ENCODE assay signal across 8 mouse cellular contexts in genomic region chr16:4560145-4560952, GRCm38 (mm10). TPM values are rescaled to one million over a fixed set of nuclear protein-coding genes. Genes with fewer than 3 reads are reported as not detected.
A peak's percentile ranks its signal among the peaks of the same experiment; 100 is the strongest.
DNase-seq lines count a peak whose midpoint lies in the region; ATAC-seq and TF ChIP-seq lines count a peak whose summit lies in the region.

No protein-coding gene starts in this region.

- TF ChIP-seq POLR2A in ES-Bruce4 (IDR thresholded peaks at IDR 0.05; ENCODE audit: insufficient read depth, low read length): peak; percentile 46

- TF ChIP-seq CTCF in ES-Bruce4 (IDR thresholded peaks at IDR 0.05; ENCODE audit: low read depth, low read length): peak; percentile 71
- TF ChIP-seq CTCF in heart, postnatal 0 days (IDR thresholded peaks at IDR 0.05; ENCODE audit: low read depth): peak; percentile 59
- TF ChIP-seq CTCF in liver, postnatal 0 days (IDR thresholded peaks at IDR 0.05; ENCODE audit: low read depth): peak; percentile 80

- peak; percentile 65; the same call in 1 of the 2 replicates for TF ChIP-seq EP300 in ES-Bruce4 (IDR thresholded peaks at IDR 0.05; ENCODE audit: insufficient read depth, low read depth, low read length)
- 0 out of 2 replicates have a peak, but pooled peaks have one; percentile 38 for TF ChIP-seq EP300 in heart, postnatal 0 days (IDR thresholded peaks at IDR 0.05; ENCODE audit: low read depth)
- TF ChIP-seq EP300 in liver, postnatal 0 days (IDR thresholded peaks at IDR 0.05; ENCODE audit: low read depth): no peak

- DNase-seq in c-Kit-positive CD71-negative TER-119-negative erythroid progenitor cells, embryonic 14.5 days (ENCODE audit: low read depth): peak; percentile 63
- DNase-seq in forebrain, embryonic 10.5 days (ENCODE audit: extremely low spot score, low spot score): peak; percentile 75
- no peak for DNase-seq in heart, postnatal 0 days (ENCODE audit: low spot score)
- peak; percentile 86 to 88 for DNase-seq in kidney, postnatal 25 days
- peak; percentile 78 for DNase-seq in liver, postnatal 0 days
- DNase-seq in testis, postnatal 10 days (ENCODE audit: low spot score): peak; percentile 84

- 2% methylated on average over 43 of the region's 43 CpGs for WGBS in forebrain, embryonic 10.5 days
- 2% methylated on average over 40 of the region's 43 CpGs for WGBS in heart, postnatal 0 days
- WGBS in liver, postnatal 0 days (ENCODE audit: insufficient replicate concordance): 1% methylated on average over 41 of the region's 43 CpGs
- WGBS in neural tube, embryonic 12.5 days: 1% methylated on average over 43 of the region's 43 CpGs

- no peaks in the 10 kb centered on the region for H3K9me3 ChIP-seq in ES-Bruce4 (replicated peaks; ENCODE audit: control insufficient read depth, insufficient read depth, low read length, poor library complexity, severe bottlenecking)
- no peaks in the 10 kb centered on the region; the same call in 1 of the 2 replicates for H3K9me3 ChIP-seq in forebrain, embryonic 10.5 days
- H3K9me3 ChIP-seq in heart, postnatal 0 days (replicated peaks; ENCODE audit: control insufficient read depth, low read length): no peaks in the 10 kb centered on the region
- H3K9me3 ChIP-seq in liver, postnatal 0 days (ENCODE audit: low read length): no peaks in the 10 kb centered on the region
- H3K9me3 ChIP-seq in neural tube, embryonic 12.5 days: no peaks in the 10 kb centered on the region

- H3K27ac ChIP-seq in ES-Bruce4 (ENCODE audit: insufficient read depth, low read length): peak overlapping the region; percentile 60
- peak overlapping the region; percentile 98 for H3K27ac ChIP-seq in forebrain, embryonic 10.5 days
- H3K27ac ChIP-seq in heart, postnatal 0 days (ENCODE audit: low read depth): peak overlapping the region; percentile 78
- peak overlapping the region; percentile 94 for H3K27ac ChIP-seq in liver, postnatal 0 days (ENCODE audit: low read depth)
- H3K27ac ChIP-seq in neural tube, embryonic 12.5 days: peak overlapping the region; percentile 32; the same call in 1 of the 2 replicates

- peak; percentile 8; the same call in 1 of the 2 replicates for ATAC-seq in heart, postnatal 0 days (ENCODE audit: insufficient read depth, low read depth)
- peak; percentile 11 for ATAC-seq in liver, postnatal 0 days
- ATAC-seq in neural tube, embryonic 12.5 days (ENCODE audit: low FRiP score, low read depth): peak; percentile 23

- no peaks in the 10 kb centered on the region for H3K27me3 ChIP-seq in ES-Bruce4 (ENCODE audit: control insufficient read depth, insufficient read depth, low read length, poor library complexity, severe bottlenecking)
- H3K27me3 ChIP-seq in forebrain, embryonic 10.5 days (ENCODE audit: poor library complexity, severe bottlenecking): no peaks in the 10 kb centered on the region
- H3K27me3 ChIP-seq in heart, postnatal 0 days (ENCODE audit: control insufficient read depth, insufficient read depth, low read length): no peaks in the 10 kb centered on the region
- no peaks in the 10 kb centered on the region for H3K27me3 ChIP-seq in liver, postnatal 0 days (ENCODE audit: insufficient read depth, low read length)
- H3K27me3 ChIP-seq in neural tube, embryonic 12.5 days (replicated peaks): no peaks in the 10 kb centered on the region

- H3K4me3 ChIP-seq in ES-Bruce4 (ENCODE audit: low read depth, low read length): peak overlapping the region; percentile 96
- H3K4me3 ChIP-seq in forebrain, embryonic 10.5 days: peak overlapping the region; percentile 90
- H3K4me3 ChIP-seq in heart, postnatal 0 days (ENCODE audit: low read depth, low read length): peak overlapping the region; percentile 85
- peak overlapping the region; percentile 83 for H3K4me3 ChIP-seq in liver, postnatal 0 days (ENCODE audit: low read depth, low read length)
- peak overlapping the region; percentile 74 for H3K4me3 ChIP-seq in neural tube, embryonic 12.5 days

- peak overlapping the region; percentile 100 for H3K4me2 ChIP-seq in heart, postnatal 0 days (ENCODE audit: low read depth, low read length)
- H3K4me2 ChIP-seq in liver, postnatal 0 days (ENCODE audit: low read depth, low read length): peak overlapping the region; percentile 100
- H3K4me2 ChIP-seq in neural tube, embryonic 12.5 days (replicated peaks): peak overlapping the region; percentile 87

- H3K36me3 ChIP-seq in ES-Bruce4 (ENCODE audit: control insufficient read depth, insufficient read depth, low read length, poor library complexity, severe bottlenecking): no peaks in the 10 kb centered on the region
- peaks cover 17% of the 10 kb centered on the region for H3K36me3 ChIP-seq in forebrain, embryonic 10.5 days (replicated peaks)
- no peaks in the 10 kb centered on the region for H3K36me3 ChIP-seq in heart, postnatal 0 days (replicated peaks; ENCODE audit: control insufficient read depth, insufficient read depth, low read length)
- no peaks in the 10 kb centered on the region for H3K36me3 ChIP-seq in liver, postnatal 0 days (replicated peaks; ENCODE audit: insufficient read depth, low read length)
- H3K36me3 ChIP-seq in neural tube, embryonic 12.5 days: no peaks in the 10 kb centered on the region; the same call in 1 of the 2 replicates

- no peaks in the 10 kb centered on the region for H3K4me1 ChIP-seq in ES-Bruce4 (ENCODE audit: control insufficient read depth, insufficient read depth, low read length)
- peaks cover 24% of the 10 kb centered on the region for H3K4me1 ChIP-seq in forebrain, embryonic 10.5 days
- H3K4me1 ChIP-seq in heart, postnatal 0 days (ENCODE audit: control insufficient read depth, insufficient read depth): peaks cover 3% of the 10 kb centered on the region; the same call in 1 of the 2 replicates
- H3K4me1 ChIP-seq in liver, postnatal 0 days (ENCODE audit: insufficient read depth): peaks cover 23% of the 10 kb centered on the region
- H3K4me1 ChIP-seq in neural tube, embryonic 12.5 days: peaks cover 22% of the 10 kb centered on the region

- H3K9ac ChIP-seq in ES-Bruce4 (ENCODE audit: low read depth, poor library complexity, severe bottlenecking): peak overlapping the region; percentile 96
- peak overlapping the region; percentile 69 for H3K9ac ChIP-seq in heart, postnatal 0 days (replicated peaks; ENCODE audit: low read depth, low read length)
- peak overlapping the region; percentile 79 for H3K9ac ChIP-seq in liver, postnatal 0 days (replicated peaks)
- peak overlapping the region; percentile 79 for H3K9ac ChIP-seq in neural tube, embryonic 12.5 days

RNA-seq across cellular contexts. Expression of gene Tfap4, which starts 0.7 kb away (rescaled TPM):
- 19.3 and 21.2 TPM in 2 replicates for polyA plus RNA-seq in ES-Bruce4 (2011; ENCODE audit: insufficient read depth, insufficient read length, low read depth, missing spikeins)
- 32.0 and 37.5 TPM in 2 replicates for polyA plus RNA-seq in forebrain, embryonic 10.5 days (2016; fragmentation: Nextera tagmentation; extraction: Ambion mirVana)
- total RNA-seq in heart, postnatal 0 days (2014; rRNA removed; ENCODE audit: low replicate concordance): 2.6 and 6.3 TPM in 2 replicates
- polyA plus RNA-seq in heart, postnatal 0 days (2015; fragmentation: Nextera tagmentation; extraction: Ambion mirVana): 2.9 and 3.4 TPM in 2 replicates
- 3.9 and 5.6 TPM in 2 replicates for polyA plus RNA-seq in liver, postnatal 0 days (2015; fragmentation: Nextera tagmentation; extraction: Ambion mirVana)
- 13.5 and 14.2 TPM in 2 replicates for polyA plus RNA-seq in neural tube, embryonic 12.5 days (2016; fragmentation: Nextera tagmentation; extraction: Ambion mirVana)

RNA-seq across cellular contexts. Expression of gene Srl, which starts 18.7 kb away (rescaled TPM):
- polyA plus RNA-seq in ES-Bruce4 (2011; ENCODE audit: insufficient read depth, insufficient read length, low read depth, missing spikeins): 30.0 and 33.6 TPM in 2 replicates
- polyA plus RNA-seq in forebrain, embryonic 10.5 days (2016; fragmentation: Nextera tagmentation; extraction: Ambion mirVana): 23.8 and 29.4 TPM in 2 replicates
- total RNA-seq in heart, postnatal 0 days (2014; rRNA removed; ENCODE audit: low replicate concordance): 910 and 974 TPM in 2 replicates
- polyA plus RNA-seq in heart, postnatal 0 days (2015; fragmentation: Nextera tagmentation; extraction: Ambion mirVana): 346 and 419 TPM in 2 replicates
- 1.00 and 3.0 TPM in 2 replicates for polyA plus RNA-seq in liver, postnatal 0 days (2015; fragmentation: Nextera tagmentation; extraction: Ambion mirVana)
- polyA plus RNA-seq in neural tube, embryonic 12.5 days (2016; fragmentation: Nextera tagmentation; extraction: Ambion mirVana): 30.2 and 33.2 TPM in 2 replicates

RNA-seq across cellular contexts. Expression of gene Glis2, which starts 34.2 kb away (rescaled TPM):
- 31.2 and 34.8 TPM in 2 replicates for polyA plus RNA-seq in ES-Bruce4 (2011; ENCODE audit: insufficient read depth, insufficient read length, low read depth, missing spikeins)
- polyA plus RNA-seq in forebrain, embryonic 10.5 days (2016; fragmentation: Nextera tagmentation; extraction: Ambion mirVana): 22.5 and 23.2 TPM in 2 replicates
- total RNA-seq in heart, postnatal 0 days (2014; rRNA removed; ENCODE audit: low replicate concordance): 25.3 and 25.4 TPM in 2 replicates
- polyA plus RNA-seq in heart, postnatal 0 days (2015; fragmentation: Nextera tagmentation; extraction: Ambion mirVana): 11.2 and 11.8 TPM in 2 replicates
- polyA plus RNA-seq in liver, postnatal 0 days (2015; fragmentation: Nextera tagmentation; extraction: Ambion mirVana): 1.7 and 1.9 TPM in 2 replicates
- polyA plus RNA-seq in neural tube, embryonic 12.5 days (2016; fragmentation: Nextera tagmentation; extraction: Ambion mirVana): 36.5 and 36.7 TPM in 2 replicates

Comparison
In these comparisons a context has a peak if more than half of its experiments do, and no peak if none do; other contexts are left out.
1. H3K27ac ChIP-seq: peak in every context shown above with its lines; median percentile 98 in forebrain, embryonic 10.5 days; 94 in liver, postnatal 0 days; 78 in heart, postnatal 0 days; 60 in ES-Bruce4; 32 in neural tube, embryonic 12.5 days.